Mouse (Mus musculus) E14TG2a.4 (cell line): Measurements from ENCODE around the gene Pacs2.

Experiments used
- H3K27me3 ChIP-seq: 2 replicates; pipeline ENCODE4 v1.6.1; 2014; ENCODE audit warnings: low read length, control low read depth; ENCODE audit not compliant: insufficient read depth
- H3K36me3 ChIP-seq: 2 replicates; pipeline ENCODE4 v1.6.1; 2014; ENCODE audit warnings: low read length, control low read depth; ENCODE audit not compliant: insufficient read depth
- H3K4me1 ChIP-seq: replicated peaks from 2 replicates; pipeline ENCODE4 v1.6.1; 2014; ENCODE audit warnings: low read depth, low read length, control low read depth
- H3K4me3 ChIP-seq: replicated peaks from 2 replicates; pipeline ENCODE4 v1.5.1; 2014; ENCODE audit warnings: mild to moderate bottlenecking, low read length
- H3K9me3 ChIP-seq: 2 replicates; pipeline ENCODE4 v1.6.1; 2014; ENCODE audit warnings: low read length, control low read depth
- CTCF ChIP-seq: conservative IDR thresholded peaks from 2 replicates; pipeline ENCODE4 v1.5.1; 2014; ENCODE audit warnings: low read length
- NANOG ChIP-seq: IDR thresholded peaks from 2 replicates; pipeline ENCODE4 v1.6.1; 2014; ENCODE audit warnings: borderline replicate concordance, low read length, mixed read lengths
- POU5F1 ChIP-seq: IDR thresholded peaks from 2 replicates; pipeline ENCODE4 v1.6.1; 2014; ENCODE audit warnings: low read length, borderline replicate concordance

Gene Pacs2

DNA sequence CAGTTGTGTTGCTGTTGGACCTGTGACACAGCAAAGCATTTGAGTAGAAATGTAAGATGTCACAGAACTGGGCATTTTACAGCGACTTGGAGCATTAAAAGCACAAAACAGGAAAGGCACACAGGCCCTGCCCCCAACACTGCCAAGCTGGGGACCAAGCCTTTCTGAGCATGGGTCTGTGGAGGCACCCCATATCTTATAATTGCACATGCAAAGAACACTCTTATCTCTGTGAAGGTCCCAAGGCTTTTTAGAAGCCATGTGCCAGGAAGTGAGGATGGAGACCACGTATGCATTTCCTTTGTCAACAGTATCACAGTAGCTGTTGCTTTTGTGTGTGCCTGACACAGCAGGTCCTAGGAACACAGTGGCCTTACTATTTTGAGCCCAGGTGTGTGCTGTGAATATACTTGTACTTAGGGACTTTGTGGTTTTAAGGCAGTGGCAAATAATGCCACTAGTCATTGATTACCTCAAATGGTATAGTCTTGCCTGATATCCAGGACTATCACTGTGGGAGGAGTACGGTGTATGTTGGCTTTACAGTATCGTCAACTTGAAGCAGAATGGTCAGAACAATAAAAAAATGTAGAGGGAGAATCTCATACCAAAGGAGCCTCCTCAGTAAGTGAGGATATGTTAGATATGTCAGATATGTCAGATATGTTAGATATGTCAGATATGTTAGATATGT is 93.3 kb downstream of the Pacs2 start:
- Histone ChIP-seq H3K27me3 (no peaks in the 10 kb centered on the region), H3K4me1 (peaks cover 91% of the 10 kb centered on the region), H3K36me3 (peaks cover 38% of the 10 kb centered on the region), H3K4me3 (no peak overlapping the region), H3K9me3 (no peaks in the 10 kb centered on the region)
- TF ChIP-seq CTCF (no peak), NANOG (no peak), POU5F1 (no peak)

DNA sequence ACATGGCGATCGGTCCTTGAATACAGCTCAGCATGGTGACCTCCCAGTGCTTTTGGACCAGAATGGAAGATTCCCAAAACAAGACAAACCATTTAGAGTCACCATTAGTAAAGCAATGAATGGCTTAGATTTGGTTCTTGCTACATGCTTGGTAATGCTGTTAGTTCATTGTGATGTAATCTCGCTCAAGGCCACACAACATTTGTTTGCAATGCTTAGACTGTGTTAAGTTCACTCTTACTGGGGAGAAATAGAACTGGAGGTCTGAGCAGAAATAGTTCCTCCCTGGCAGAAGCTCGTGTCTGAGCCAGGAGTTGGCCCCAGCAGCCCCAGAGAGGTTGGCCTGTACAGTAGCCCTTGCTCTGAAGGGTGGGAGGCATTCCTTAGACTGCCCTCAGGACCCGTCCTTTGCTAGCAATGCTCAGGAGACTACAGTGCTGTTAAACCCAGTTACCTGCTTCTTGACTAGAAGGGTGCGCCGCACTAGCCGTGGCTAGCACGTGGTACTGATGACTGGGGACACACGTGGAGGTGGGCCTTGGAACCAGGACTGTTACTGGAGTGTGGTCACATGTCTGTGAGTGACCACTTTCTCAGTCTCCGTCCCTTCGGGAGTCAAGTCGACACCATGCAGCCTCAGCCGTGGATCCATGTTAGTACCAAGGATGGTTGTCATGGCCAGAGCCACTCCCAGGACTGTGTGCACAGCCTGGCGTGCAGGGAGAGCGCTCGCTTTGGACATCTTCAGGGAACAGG is 94.4 kb downstream of the Pacs2 start:
- H3K4me3 ChIP-seq, result 0 out of 2 replicates have a peak overlapping the region, but pooled peaks have one; percentile 8
- no peaks in the 10 kb centered on the region for H3K27me3 ChIP-seq
- no peaks in the 10 kb centered on the region for H3K9me3 ChIP-seq
- H3K4me1 ChIP-seq, result peaks cover 91% of the 10 kb centered on the region
- peaks cover 40% of the 10 kb centered on the region for H3K36me3 ChIP-seq
- no peak for TF ChIP-seq CTCF
- TF ChIP-seq POU5F1, result no peak
- TF ChIP-seq NANOG, result no peak

DNA sequence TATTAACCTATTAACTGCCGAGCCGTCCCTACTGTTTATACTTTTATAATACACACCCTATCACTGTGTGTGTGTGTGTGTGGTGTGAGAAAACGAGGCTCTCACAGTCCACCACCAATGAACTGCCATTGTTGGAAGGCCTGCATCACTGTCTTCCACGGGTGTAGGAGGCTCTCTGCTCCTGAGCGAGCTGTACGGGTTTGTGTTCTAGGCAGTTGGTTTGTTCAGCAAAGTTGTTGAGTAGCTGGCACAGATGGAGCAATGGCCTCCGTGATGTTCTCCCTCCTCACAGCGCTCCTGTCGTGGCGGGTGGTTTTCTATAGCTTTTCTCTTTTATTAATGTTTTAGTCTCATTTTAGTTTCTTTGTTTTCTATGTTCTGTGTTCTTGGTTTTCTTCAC is 95.5 kb downstream of the Pacs2 start:
- no peaks in the 10 kb centered on the region for H3K9me3 ChIP-seq
- no peak overlapping the region for H3K4me3 ChIP-seq
- H3K36me3 ChIP-seq, result peaks cover 50% of the 10 kb centered on the region
- H3K27me3 ChIP-seq, result no peaks in the 10 kb centered on the region
- H3K4me1 ChIP-seq, result peaks cover 91% of the 10 kb centered on the region
- TF ChIP-seq NANOG (no peak), POU5F1 (no peak), CTCF (no peak)

DNA sequence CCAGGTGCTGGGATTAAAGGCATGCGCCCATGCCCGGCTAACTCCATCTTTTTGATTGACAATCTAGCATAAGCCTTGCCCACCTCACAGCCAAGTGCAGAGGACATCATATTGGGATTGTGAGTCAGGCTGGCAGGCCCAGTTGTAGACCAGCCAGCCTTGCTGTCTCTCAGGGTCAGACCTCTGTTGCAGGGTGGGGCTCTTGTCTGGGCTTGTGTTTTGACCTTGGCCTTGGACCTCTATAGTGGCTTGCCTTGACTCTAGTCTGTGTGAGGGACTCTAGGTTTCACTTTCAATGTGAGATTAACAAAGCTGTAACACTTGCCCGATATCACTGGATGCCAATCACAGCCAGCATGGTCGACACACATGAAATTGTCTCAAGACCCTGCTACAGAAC is 99.8 kb downstream of the Pacs2 start:
- no peaks in the 10 kb centered on the region for H3K27me3 ChIP-seq
- H3K4me1 ChIP-seq, result peaks cover 96% of the 10 kb centered on the region
- no peaks in the 10 kb centered on the region for H3K9me3 ChIP-seq
- H3K36me3 ChIP-seq, result peaks cover 71% of the 10 kb centered on the region
- TF ChIP-seq CTCF (no peak), NANOG (no peak), POU5F1 (no peak)
- H3K4me3 ChIP-seq, result peak overlapping the region; percentile 49

DNA sequence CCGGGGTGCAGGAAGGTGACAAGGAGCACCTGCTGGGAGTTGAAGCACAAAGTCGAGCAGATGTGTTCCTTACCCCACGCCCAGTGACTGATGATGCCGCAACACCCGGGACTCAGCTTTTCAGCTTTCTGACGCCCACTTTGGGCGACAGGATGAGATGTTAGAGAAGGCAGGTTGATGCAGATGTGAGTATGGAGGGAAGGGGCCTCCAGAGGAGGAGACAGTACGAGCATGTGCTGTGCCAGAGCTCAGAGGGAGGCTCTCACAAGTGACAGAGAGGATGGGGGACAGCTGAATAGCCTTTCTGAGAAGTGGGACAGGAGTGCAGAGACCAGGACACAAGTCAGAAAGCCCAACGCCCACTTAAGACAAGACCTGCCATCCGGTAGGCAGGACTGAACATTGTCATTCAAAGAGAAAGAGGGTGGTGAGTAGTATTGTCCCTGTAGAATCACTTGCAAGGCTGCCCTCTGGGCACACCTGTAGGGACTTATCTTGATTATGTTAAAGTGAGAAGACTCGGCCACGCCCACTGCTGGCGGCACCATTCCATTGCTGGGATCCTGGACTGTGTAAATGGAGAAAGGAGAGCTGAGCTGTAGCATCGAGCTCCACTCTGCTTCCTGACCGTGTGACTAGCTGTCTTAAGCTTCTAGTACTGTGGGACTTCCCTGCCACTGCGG is 100.7 kb downstream of the Pacs2 start:
- TF ChIP-seq CTCF, result no peak
- peaks cover 96% of the 10 kb centered on the region for H3K4me1 ChIP-seq
- peaks cover 79% of the 10 kb centered on the region for H3K36me3 ChIP-seq
- no peaks in the 10 kb centered on the region for H3K9me3 ChIP-seq
- H3K27me3 ChIP-seq, result no peaks in the 10 kb centered on the region
- peak overlapping the region; percentile 49 for H3K4me3 ChIP-seq

DNA sequence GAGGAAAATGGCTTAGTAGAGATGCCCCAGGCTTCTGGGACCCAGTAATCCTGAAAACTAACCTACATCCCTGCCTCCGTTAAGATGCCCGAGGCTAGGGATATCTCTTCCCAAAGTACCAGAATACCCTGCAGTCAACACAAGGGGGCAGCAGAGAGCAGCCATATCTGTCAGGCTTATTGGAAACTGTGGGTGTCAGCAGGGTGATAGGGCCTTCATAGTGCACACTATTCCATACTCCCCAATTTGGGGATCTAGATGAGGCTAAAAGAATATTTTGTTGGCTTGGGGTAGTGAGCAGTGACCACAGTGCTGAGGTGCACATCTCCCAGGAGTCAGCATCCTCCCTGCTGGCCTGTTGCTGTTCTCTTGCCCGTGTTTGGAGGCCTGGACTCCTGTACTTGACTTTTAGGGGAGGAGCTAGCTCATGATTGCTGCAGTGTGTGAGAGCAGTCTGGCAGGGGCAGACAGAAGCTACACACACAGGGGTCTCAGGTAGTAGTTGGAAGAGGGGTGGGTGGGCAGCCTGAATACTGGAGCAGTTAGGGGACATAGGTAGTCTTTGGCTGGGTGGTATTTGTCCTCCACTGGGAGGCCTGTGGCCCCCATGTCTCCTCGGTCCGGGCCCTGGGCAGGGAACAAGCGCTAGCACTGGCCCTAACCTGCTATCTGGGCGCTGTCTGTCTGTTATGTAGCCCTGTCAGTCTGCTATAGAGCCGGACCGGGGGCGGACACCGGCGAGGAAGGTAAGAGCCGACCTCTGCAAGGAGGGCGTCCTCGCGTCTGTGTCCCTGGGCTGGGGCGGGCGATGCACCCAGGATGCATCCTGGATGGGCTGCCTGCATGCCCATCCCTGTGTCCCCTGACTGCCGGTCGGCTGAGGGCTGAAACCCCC is 105.5 kb downstream of the Pacs2 start:
- Histone ChIP-seq H3K36me3 (peaks cover 97% of the 10 kb centered on the region), H3K9me3 (no peaks in the 10 kb centered on the region), H3K4me3 (no peak overlapping the region), H3K27me3 (no peaks in the 10 kb centered on the region), H3K4me1 (peaks cover 61% of the 10 kb centered on the region)
- TF ChIP-seq CTCF (peak; percentile 97), POU5F1 (no peak), NANOG (no peak)
